In genomic region chr5:134891552-134891951, GRCm38 (mm10) we compare ENCODE assay signal across 16 mouse cellular contexts. TPM values are rescaled to one million over a fixed set of nuclear protein-coding genes. Genes with fewer than 3 reads are reported as not detected.
A peak's percentile ranks its signal among the peaks of the same experiment; 100 is the strongest.
DNase-seq lines count a peak whose midpoint lies in the region; ATAC-seq lines count a peak whose summit lies in the region.
"Had no signal": no experiment of that assay in that cellular context is flagged by ENCODE, and none has a peak within 500 bp of the region (broad histone marks: within the 10 kb centered on the region; RNA-seq: fewer than 3 reads in every experiment).

No protein-coding gene starts in this region.

- H3K4me3 ChIP-seq in heart, embryonic 11.5 days (ENCODE audit: low read depth, low read length) = no peak overlapping the region
- no peak overlapping the region for H3K4me3 ChIP-seq in kidney, embryonic 16.5 days (ENCODE audit: low read length)
- H3K4me3 ChIP-seq: embryonic facial prominence, embryonic 15.5 days; hindbrain, embryonic 15.5 days had no signal

- H3K36me3 ChIP-seq in heart, embryonic 11.5 days (ENCODE audit: control insufficient read depth, insufficient read depth, low read length) = no peaks in the 10 kb centered on the region
- no peaks in the 10 kb centered on the region for H3K36me3 ChIP-seq in kidney, embryonic 16.5 days (ENCODE audit: insufficient read depth, low read length)
- H3K36me3 ChIP-seq: embryonic facial prominence, embryonic 15.5 days; hindbrain, embryonic 15.5 days had no signal

- no peak for ATAC-seq in heart, embryonic 11.5 days (replicated peaks; ENCODE audit: insufficient number of reproducible peaks, low FRiP score, low TSS enrichment)
- peak; percentile 39; the same call in 1 of the 2 replicates for ATAC-seq in kidney, embryonic 16.5 days (ENCODE audit: low FRiP score, low TSS enrichment)

- H3K27ac ChIP-seq in heart, embryonic 11.5 days (ENCODE audit: low read depth, low read length) = 0 out of 2 replicates have a peak overlapping the region, but pooled peaks have one; percentile 22
- peak overlapping the region; percentile 57; the same call in 1 of the 2 replicates for H3K27ac ChIP-seq in kidney, embryonic 16.5 days (ENCODE audit: low read length)
- H3K27ac ChIP-seq: embryonic facial prominence, embryonic 15.5 days; hindbrain, embryonic 15.5 days; liver, embryonic 14.5 days had no signal

- peaks cover 7% of the 10 kb centered on the region; the same call in 1 of the 2 replicates for H3K4me1 ChIP-seq in heart, embryonic 11.5 days (ENCODE audit: control insufficient read depth, insufficient read depth, low read length)
- no peaks in the 10 kb centered on the region for H3K4me1 ChIP-seq in kidney, embryonic 16.5 days (ENCODE audit: insufficient read depth, low read length)
- H3K4me1 ChIP-seq: hindbrain, embryonic 15.5 days had no signal

- H3K9ac ChIP-seq in heart, embryonic 11.5 days (ENCODE audit: low read depth, low read length) = no peak overlapping the region
- H3K9ac ChIP-seq in kidney, embryonic 16.5 days (replicated peaks; ENCODE audit: low read length) = no peak overlapping the region
- H3K9ac ChIP-seq: embryonic facial prominence, embryonic 15.5 days; hindbrain, embryonic 15.5 days; liver, embryonic 14.5 days had no signal

- H3K27me3 ChIP-seq in heart, embryonic 11.5 days (ENCODE audit: control insufficient read depth, insufficient read depth, low read length) = 0 out of 2 replicates have a peak, but pooled peaks cover 4% of the 10 kb centered on the region
- no peaks in the 10 kb centered on the region for H3K27me3 ChIP-seq in kidney, embryonic 16.5 days (ENCODE audit: insufficient read depth, low read length)
- H3K27me3 ChIP-seq: hindbrain, embryonic 15.5 days had no signal

- WGBS in heart, embryonic 11.5 days (ENCODE audit: insufficient replicate concordance) = 57% methylated on average over 8 of the region's 8 CpGs
- 85% methylated on average over 8 of the region's 8 CpGs for WGBS in kidney, embryonic 16.5 days

- peak; percentile 98 for DNase-seq in heart, adult 11 months
- DNase-seq in heart, postnatal 4 days = no peak
- peak; percentile 65 for DNase-seq in lung, postnatal 14 days
- DNase-seq in yolk sac, embryonic 10.5 days (ENCODE audit: low spot score) = no peak
- DNase-seq in right cerebral cortex, postnatal 36 days (ENCODE audit: low spot score in 2 of 2) = no peak
- no peak for DNase-seq in urinary bladder, adult 18-20 months (ENCODE audit: low spot score in 2 of 2)
- DNase-seq: adrenal gland, adult 8-10 months; thymus, postnatal 14 days had no signal

- no peak overlapping the region for H3K4me2 ChIP-seq in heart, embryonic 11.5 days
- H3K4me2 ChIP-seq in kidney, embryonic 16.5 days (replicated peaks; ENCODE audit: low read depth, low read length) = no peak overlapping the region
- H3K4me2 ChIP-seq: embryonic facial prominence, embryonic 15.5 days; hindbrain, embryonic 15.5 days had no signal

- H3K9me3 ChIP-seq in heart, embryonic 11.5 days (replicated peaks; ENCODE audit: control insufficient read depth, low read length) = no peaks in the 10 kb centered on the region
- no peaks in the 10 kb centered on the region for H3K9me3 ChIP-seq in kidney, embryonic 16.5 days (ENCODE audit: low read length)
- H3K9me3 ChIP-seq: embryonic facial prominence, embryonic 15.5 days; hindbrain, embryonic 15.5 days had no signal

RNA-seq across cellular contexts. Expression of gene Tmem270, which starts 15.0 kb away (rescaled TPM):
- total RNA-seq in heart, postnatal 4 days (2021) = not detected
- polyA plus RNA-seq in heart, embryonic 11.5 days (2014; fragmentation: Nextera tagmentation; extraction: Ambion mirVana) = not detected in 2 replicates
- not detected in 2 replicates for polyA plus RNA-seq in kidney, embryonic 16.5 days (2015; fragmentation: Nextera tagmentation; extraction: Ambion mirVana)
- total RNA-seq: adrenal gland, adult 8-10 months; layer of hippocampus, postnatal 25 days; midbrain, postnatal 0 days had no signal
- polyA plus RNA-seq: embryonic facial prominence, embryonic 15.5 days; hindbrain, embryonic 15.5 days; spleen, adult 2 months had no signal

RNA-seq across cellular contexts. Expression of gene Cldn13, which starts 23.8 kb away (rescaled TPM):
- not detected for total RNA-seq in heart, postnatal 4 days (2021)
- polyA plus RNA-seq in heart, embryonic 11.5 days (2014; fragmentation: Nextera tagmentation; extraction: Ambion mirVana) = 15.0 and 17.1 TPM in 2 replicates
- 0.99 and 1.2 TPM in 2 replicates for polyA plus RNA-seq in kidney, embryonic 16.5 days (2015; fragmentation: Nextera tagmentation; extraction: Ambion mirVana)
- total RNA-seq: adrenal gland, adult 8-10 months; layer of hippocampus, postnatal 25 days; midbrain, postnatal 0 days had no signal
- polyA plus RNA-seq: embryonic facial prominence, embryonic 15.5 days; midbrain, postnatal 0 days had no signal

RNA-seq across cellular contexts. Expression of gene Mettl27, which starts 40.6 kb away (rescaled TPM):
- total RNA-seq in heart, postnatal 4 days (2021) = 1 to 10 TPM; 6.2 to 7.1 TPM
- polyA plus RNA-seq in heart, embryonic 11.5 days (2014; fragmentation: Nextera tagmentation; extraction: Ambion mirVana) = 10.3 and 11.1 TPM in 2 replicates
- 29.6 and 30.7 TPM in 2 replicates for polyA plus RNA-seq in kidney, embryonic 16.5 days (2015; fragmentation: Nextera tagmentation; extraction: Ambion mirVana)

RNA-seq across cellular contexts. Expression of gene Cldn4, which starts 55.2 kb away (rescaled TPM):
- under 1 TPM in 1 of 2 experiments, not detected in 1; 0.14 TPM for total RNA-seq in heart, postnatal 4 days (2021)
- polyA plus RNA-seq in heart, embryonic 11.5 days (2014; fragmentation: Nextera tagmentation; extraction: Ambion mirVana) = 1.4 and 1.7 TPM in 2 replicates
- polyA plus RNA-seq in kidney, embryonic 16.5 days (2015; fragmentation: Nextera tagmentation; extraction: Ambion mirVana) = 63.1 and 64.7 TPM in 2 replicates
- total RNA-seq: adrenal gland, adult 8-10 months; layer of hippocampus, postnatal 25 days had no signal
- polyA plus RNA-seq: midbrain, postnatal 0 days had no signal

Comparison
In these comparisons a context has a peak if more than half of its experiments do, and no peak if none do; other contexts are left out.
1. DNase-seq: peak in heart, adult 11 months (single experiment) and lung, postnatal 14 days (single experiment); none in heart, postnatal 4 days (single experiment), yolk sac, embryonic 10.5 days (single experiment), right cerebral cortex, postnatal 36 days (0 of 2) and urinary bladder, adult 18-20 months (0 of 2).